Mouse (Mus musculus) hindlimb bud, embryonic 11.5 days (tissue): ENCODE data around the gene Vps4b.
"Not testable (repeated sequence)": the region's sequence is repeated elsewhere in the genome, so short reads cannot be mapped to it uniquely, and the experiment has no call there.

Source experiments
- DNase-seq: peaks from one replicate; pipeline ENCODE4 v3.0.0-alpha.2; 2012; ENCODE audit warnings: low read depth, low spot score; ENCODE audit errors: extremely low spot score

Gene Vps4b

GRCm38 (mm10) chr1:106756633-106757032 is 39.9 kb downstream of the Vps4b start:
- DNase-seq = no peak

- DNase-seq = no peak
Observed at GRCm38 (mm10) chr1:106752013-106752412, 44.5 kb downstream of the Vps4b start.

- no peak for DNase-seq
Observed at GRCm38 (mm10) chr1:106750656-106751055, 45.9 kb downstream of the Vps4b start.

- DNase-seq = no peak
Observed at GRCm38 (mm10) chr1:106748555-106749315, 47.8 kb downstream of the Vps4b start.

- DNase-seq = no peak
Observed at GRCm38 (mm10) chr1:106742980-106743379, 53.5 kb downstream of the Vps4b start.

GRCm38 (mm10) chr1:106740735-106741134 is 55.8 kb downstream of the Vps4b start:
- no peak for DNase-seq

GRCm38 (mm10) chr1:106739810-106740209 is 56.7 kb downstream of the Vps4b start:
- DNase-seq = no peak

GRCm38 (mm10) chr1:106738092-106738491 is 58.4 kb downstream of the Vps4b start:
- no peak for DNase-seq

GRCm38 (mm10) chr1:106736211-106736610 is 60.3 kb downstream of the Vps4b start:
- no peak for DNase-seq

GRCm38 (mm10) chr1:106735586-106735985 is 60.9 kb downstream of the Vps4b start:
- no peak for DNase-seq

GRCm38 (mm10) chr1:106722061-106722460 is 74.5 kb downstream of the Vps4b start:
- DNase-seq = no peak

- not testable (repeated sequence) for DNase-seq
Observed at GRCm38 (mm10) chr1:106717736-106718135, 78.8 kb downstream of the Vps4b start.

GRCm38 (mm10) chr1:106717071-106717601 is 79.4 kb downstream of the Vps4b start:
- DNase-seq = no peak

- DNase-seq = no peak
Observed at GRCm38 (mm10) chr1:106716141-106716540, 80.4 kb downstream of the Vps4b start.

GRCm38 (mm10) chr1:106715111-106716083 is 81.1 kb downstream of the Vps4b start:
- no peak for DNase-seq

GRCm38 (mm10) chr1:106714530-106714981 is 82.0 kb downstream of the Vps4b start:
- DNase-seq = no peak
